Mouse (Mus musculus): ENCODE data around the gene Endod1. TPM values are rescaled to one million over a fixed set of nuclear protein-coding genes. Genes with fewer than 3 reads are reported as not detected.

Endod1 gene
- total RNA-seq, 2 experiments from 2014 or later: 46.4 to 47.2 TPM

GRCm38 (mm10) chr9:14383186-14383920 lies 2.0 kb upstream of the Endod1 start:
- DNase-seq (ENCODE audit: low spot score in 2 of 2): no peak
- intact Hi-C loops (cut with DNase I): loop anchor here (10.0 kb wide), 1 partner anchor 111 kb away; no protein-coding TSS in a partner anchor

- intact Hi-C loops (cut with DNase I): loop anchor here (10.0 kb wide), 1 partner anchor 112 kb away; no protein-coding TSS in a partner anchor
- no peak for DNase-seq (ENCODE audit: low spot score in 2 of 2)
Measured at GRCm38 (mm10) chr9:14382256-14382791, 1.0 kb upstream of the Endod1 start.

- intact Hi-C loops (cut with DNase I): loop anchor here (10.0 kb wide), 1 partner anchor 114 kb away; no protein-coding TSS in a partner anchor
Measured at GRCm38 (mm10) chr9:14380386-14381285, 671 bp downstream of the Endod1 start.

GRCm38 (mm10) chr9:14379769-14380385 lies 1.4 kb downstream of the Endod1 start:
- intact Hi-C loops (cut with DNase I): loop anchor here (10.0 kb wide), 1 partner anchor 115 kb away; no protein-coding TSS in a partner anchor
- no peak for DNase-seq (ENCODE audit: low spot score in 2 of 2)

More at GRCm38 (mm10) chr9:14380386-14381285, 671 bp downstream of the Endod1 start:
- DNase-seq (ENCODE audit: low spot score in 2 of 2): peak; percentile 75 to 80

GRCm38 (mm10) chr9:14378151-14378550 lies 3.2 kb downstream of the Endod1 start:
- DNase-seq (ENCODE audit: low spot score in 2 of 2): no peak
- intact Hi-C loops (cut with DNase I): no loop called here

- intact Hi-C loops (cut with DNase I): no loop called here
- DNase-seq (ENCODE audit: low spot score in 2 of 2): peak in 1 of 2 experiments; percentile 53
Measured at GRCm38 (mm10) chr9:14376149-14376548, 5.2 kb downstream of the Endod1 start.

GRCm38 (mm10) chr9:14372440-14372839 lies 8.9 kb downstream of the Endod1 start:
- DNase-seq (ENCODE audit: low spot score in 2 of 2): no peak
- intact Hi-C loops (cut with DNase I): no loop called here

- no peak for DNase-seq (ENCODE audit: low spot score in 2 of 2)
- intact Hi-C loops (cut with DNase I): no loop called here
Measured at GRCm38 (mm10) chr9:14369271-14369670, 12.0 kb downstream of the Endod1 start.

- no peak for DNase-seq (ENCODE audit: low spot score in 2 of 2)
- intact Hi-C loops (cut with DNase I): no loop called here
Measured at GRCm38 (mm10) chr9:14367850-14368249, 13.5 kb downstream of the Endod1 start.

- intact Hi-C loops (cut with DNase I): no loop called here
- DNase-seq (ENCODE audit: low spot score in 2 of 2): no peak
Measured at GRCm38 (mm10) chr9:14365481-14366125, 15.7 kb downstream of the Endod1 start.

- intact Hi-C loops (cut with DNase I): no loop called here
Measured at GRCm38 (mm10) chr9:14364719-14365118, 16.6 kb downstream of the Endod1 start.

GRCm38 (mm10) chr9:14363540-14363939 lies 17.8 kb downstream of the Endod1 start:
- no peak for DNase-seq (ENCODE audit: low spot score in 2 of 2)
- intact Hi-C loops (cut with DNase I): no loop called here

More at GRCm38 (mm10) chr9:14364719-14365118, 16.6 kb downstream of the Endod1 start:
- no peak for DNase-seq (ENCODE audit: low spot score in 2 of 2)

GRCm38 (mm10) chr9:14362068-14362768 lies 19.1 kb downstream of the Endod1 start:
- intact Hi-C loops (cut with DNase I): no loop called here

GRCm38 (mm10) chr9:14357033-14357432 lies 24.3 kb downstream of the Endod1 start:
- DNase-seq (ENCODE audit: low spot score in 2 of 2): no peak
- intact Hi-C loops (cut with DNase I): no loop called here

More at GRCm38 (mm10) chr9:14362068-14362768, 19.1 kb downstream of the Endod1 start:
- DNase-seq (ENCODE audit: low spot score in 2 of 2): no peak

- DNase-seq (ENCODE audit: low spot score in 2 of 2): no peak
- intact Hi-C loops (cut with DNase I): no loop called here
Measured at GRCm38 (mm10) chr9:14354852-14355251, 26.5 kb downstream of the Endod1 start.

- no peak for DNase-seq (ENCODE audit: low spot score in 2 of 2)
- intact Hi-C loops (cut with DNase I): no loop called here
Measured at GRCm38 (mm10) chr9:14352337-14352736, 29.0 kb downstream of the Endod1 start.

- DNase-seq (ENCODE audit: low spot score in 2 of 2): no peak
- intact Hi-C loops (cut with DNase I): no loop called here
Measured at GRCm38 (mm10) chr9:14350787-14351186, 30.5 kb downstream of the Endod1 start.

- no peak for DNase-seq (ENCODE audit: low spot score in 2 of 2)
- intact Hi-C loops (cut with DNase I): no loop called here
Measured at GRCm38 (mm10) chr9:14349380-14349779, 31.9 kb downstream of the Endod1 start.
